Mouse (Mus musculus): ENCODE data around the gene Atp4a.

- TF ChIP-seq CTCF (IDR thresholded peaks at IDR 0.05; ENCODE audit: low read depth, low read length) (no peak), POLR2A (IDR thresholded peaks at IDR 0.05; ENCODE audit: borderline replicate concordance, low read depth, low read length) (no peak)
Observed at GRCm38 (mm10) chr7:30688325-30688724, 23.7 kb upstream of the Atp4a start.

Measured in bone marrow macrophage, adult 2 months (primary cell).